Comparison of ENCODE assay signal across 16 mouse cellular contexts in the genomic region with DNA sequence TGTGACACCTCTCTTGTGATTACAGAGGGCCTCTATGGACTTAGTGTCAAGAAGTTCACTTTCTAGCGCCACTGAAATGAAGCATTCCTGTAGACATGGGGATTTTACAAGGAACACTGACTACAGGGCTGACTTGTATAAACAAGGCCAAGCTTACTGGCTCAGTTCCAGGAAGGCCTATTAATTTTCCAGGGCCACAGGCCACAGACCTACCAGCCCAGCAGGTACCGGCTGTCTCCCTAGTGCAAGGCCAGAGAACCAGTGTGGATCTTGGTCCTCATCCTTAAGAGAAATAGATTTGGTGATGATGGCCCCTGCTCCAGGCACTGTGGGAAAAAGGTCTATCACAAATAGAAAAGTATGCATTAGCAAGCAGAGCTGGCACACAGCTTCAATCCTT.
DNase-seq lines count a peak whose midpoint lies in the region; ATAC-seq lines count a peak whose summit lies in the region.
"Had no signal": no experiment of that assay in that cellular context is flagged by ENCODE, and none has a peak within 500 bp of the region (broad histone marks: within the 10 kb centered on the region; RNA-seq: fewer than 3 reads in every experiment).

No protein-coding gene starts in this region.

- WGBS in kidney, embryonic 15.5 days = 25% methylated on average over 2 of the region's 2 CpGs

- no peak overlapping the region for H3K4me2 ChIP-seq in kidney, embryonic 15.5 days
- H3K4me2 ChIP-seq: heart, embryonic 13.5 days; hindbrain, embryonic 12.5 days; intestine, embryonic 15.5 days; limb, embryonic 13.5 days; neural tube, embryonic 15.5 days had no signal

- no peak overlapping the region for H3K4me3 ChIP-seq in kidney, embryonic 15.5 days (replicated peaks)
- H3K4me3 ChIP-seq: heart, embryonic 13.5 days; hindbrain, embryonic 12.5 days; intestine, embryonic 15.5 days; limb, embryonic 13.5 days; midbrain, embryonic 10.5 days; neural tube, embryonic 15.5 days had no signal

- peak; percentile 10 for DNase-seq in kidney, adult 18-20 months
- DNase-seq in adrenal gland, postnatal 14 days = peak; percentile 48
- peak; percentile 42 for DNase-seq in embryo, embryonic 10 days (ENCODE audit: low spot score)
- peak; percentile 17 to 20 for DNase-seq in kidney, postnatal 36 days
- no peak for DNase-seq in spleen, postnatal 10 days (ENCODE audit: low spot score in 2 of 2)
- DNase-seq in thymus, postnatal 10 days (ENCODE audit: low spot score in 2 of 2) = no peak
- DNase-seq: gastrocnemius, postnatal 25 days; thymus, adult 2 months had no signal

- H3K27ac ChIP-seq in kidney, embryonic 15.5 days = no peak overlapping the region
- H3K27ac ChIP-seq: heart, embryonic 13.5 days; hindbrain, embryonic 12.5 days; intestine, embryonic 15.5 days; limb, embryonic 13.5 days; midbrain, embryonic 10.5 days; neural tube, embryonic 15.5 days had no signal

- ATAC-seq in kidney, embryonic 15.5 days (replicated peaks; ENCODE audit: low FRiP score) = no peak
- ATAC-seq: forebrain, embryonic 16.5 days; intestine, embryonic 15.5 days had no signal

- no peak overlapping the region for H3K9ac ChIP-seq in kidney, embryonic 15.5 days
- H3K9ac ChIP-seq: heart, embryonic 13.5 days; hindbrain, embryonic 12.5 days; intestine, embryonic 15.5 days; limb, embryonic 13.5 days; neural tube, embryonic 15.5 days had no signal

- H3K27me3 ChIP-seq in kidney, embryonic 15.5 days = 0 out of 2 replicates have a peak, but pooled peaks cover 11% of the 10 kb centered on the region
- H3K27me3 ChIP-seq: intestine, embryonic 15.5 days; neural tube, embryonic 15.5 days had no signal

- no peaks in the 10 kb centered on the region for H3K9me3 ChIP-seq in kidney, embryonic 15.5 days (replicated peaks)
- H3K9me3 ChIP-seq: hindbrain, embryonic 12.5 days; intestine, embryonic 15.5 days; limb, embryonic 13.5 days; neural tube, embryonic 15.5 days had no signal

- no peaks in the 10 kb centered on the region for H3K36me3 ChIP-seq in kidney, embryonic 15.5 days
- H3K36me3 ChIP-seq: heart, embryonic 13.5 days; hindbrain, embryonic 12.5 days; intestine, embryonic 15.5 days; limb, embryonic 13.5 days; midbrain, embryonic 10.5 days; neural tube, embryonic 15.5 days had no signal

- H3K4me1 ChIP-seq in kidney, embryonic 15.5 days = no peaks in the 10 kb centered on the region; the same call in 1 of the 2 replicates
- H3K4me1 ChIP-seq: hindbrain, embryonic 12.5 days; intestine, embryonic 15.5 days; midbrain, embryonic 10.5 days; neural tube, embryonic 15.5 days had no signal

Comparison
In these comparisons a context has a peak if more than half of its experiments do, and no peak if none do; other contexts are left out.
1. DNase-seq: peak in kidney, adult 18-20 months (single experiment), adrenal gland, postnatal 14 days (single experiment), embryo, embryonic 10 days (single experiment) and kidney, postnatal 36 days (2 of 2); none in spleen, postnatal 10 days (0 of 2) and thymus, postnatal 10 days (0 of 2).